Mouse (Mus musculus): ENCODE data around the gene Specc1l.
"Not testable (repeated sequence)": the region's sequence is repeated elsewhere in the genome, so short reads cannot be mapped to it uniquely, and the experiment has no call there.

Gene Specc1l

DNA sequence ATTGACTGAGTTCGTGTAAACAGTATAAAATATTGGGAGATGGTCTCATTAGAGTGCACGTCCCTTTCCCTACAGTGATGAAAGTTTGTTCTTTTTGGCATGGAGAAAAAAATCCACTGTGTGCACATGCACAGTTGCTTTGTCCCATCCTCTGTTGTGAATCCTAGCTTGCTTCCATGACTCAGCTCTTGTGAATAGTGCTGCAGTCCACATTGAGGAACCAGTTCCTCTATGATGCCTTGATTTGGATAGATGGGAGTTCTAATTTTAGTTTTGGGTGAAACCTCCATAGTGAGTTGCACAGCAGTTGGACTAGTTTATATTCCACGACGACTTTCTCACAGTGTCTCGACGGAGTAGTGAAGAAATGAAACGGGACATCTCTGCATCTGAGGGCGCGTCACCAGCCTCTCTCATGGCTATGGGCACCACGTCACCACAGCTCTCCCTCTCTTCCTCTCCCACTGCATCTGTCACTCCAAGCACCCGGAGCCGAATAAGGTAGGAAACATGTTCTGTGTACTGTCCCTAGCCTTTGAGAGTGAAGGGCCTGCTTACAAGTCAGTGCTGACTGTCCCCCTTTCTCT, 64.6 kb downstream of the Specc1l start:
- DNase-seq (ENCODE audit: extremely low read depth, insufficient read length, low spot score), result no peak

DNA sequence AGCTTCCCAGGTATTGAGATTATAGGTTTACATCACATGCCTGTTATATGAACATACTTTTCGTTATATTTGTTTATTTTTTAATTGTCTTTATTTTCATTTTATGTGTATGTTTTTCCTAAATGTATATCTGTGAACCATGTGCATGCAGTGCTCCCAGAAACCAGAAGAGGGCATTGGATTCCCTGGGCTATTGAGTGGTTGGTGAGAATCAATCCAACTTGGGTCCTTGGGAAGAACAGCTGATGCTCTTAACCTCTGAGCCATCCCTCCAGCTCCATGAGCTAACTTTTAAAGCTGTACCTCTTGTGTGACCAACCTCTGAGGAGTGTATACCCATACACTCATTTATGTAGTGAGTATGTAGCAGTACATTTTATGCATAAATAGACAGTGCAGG, 65.6 kb downstream of the Specc1l start:
- DNase-seq (ENCODE audit: extremely low read depth, insufficient read length, low spot score), result no peak

DNA sequence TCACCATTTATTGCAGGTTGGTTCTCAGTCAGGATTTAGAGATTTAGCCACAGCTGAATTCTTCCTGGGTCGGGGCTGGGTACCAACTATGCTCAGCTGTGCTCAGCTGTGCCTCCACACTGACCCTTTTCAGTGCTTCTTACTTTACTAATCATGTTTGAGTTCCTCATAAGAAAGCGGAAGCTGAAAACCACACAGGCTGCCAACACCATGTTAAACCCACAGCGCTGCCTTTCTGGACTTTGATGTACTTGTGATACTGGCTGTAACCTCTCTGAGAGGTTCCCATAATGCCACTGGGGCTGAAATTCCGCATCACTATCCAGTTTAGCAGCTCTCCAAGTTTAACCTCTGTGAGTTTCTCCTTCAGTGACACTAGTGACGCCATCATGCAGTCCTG, 70.8 kb downstream of the Specc1l start:
- no peak for DNase-seq (ENCODE audit: extremely low read depth, insufficient read length, low spot score)

GRCm38 (mm10) chr10:75283821-75284220, 71.9 kb downstream of the Specc1l start:
- DNase-seq (ENCODE audit: extremely low read depth, insufficient read length, low spot score), result no peak

DNA sequence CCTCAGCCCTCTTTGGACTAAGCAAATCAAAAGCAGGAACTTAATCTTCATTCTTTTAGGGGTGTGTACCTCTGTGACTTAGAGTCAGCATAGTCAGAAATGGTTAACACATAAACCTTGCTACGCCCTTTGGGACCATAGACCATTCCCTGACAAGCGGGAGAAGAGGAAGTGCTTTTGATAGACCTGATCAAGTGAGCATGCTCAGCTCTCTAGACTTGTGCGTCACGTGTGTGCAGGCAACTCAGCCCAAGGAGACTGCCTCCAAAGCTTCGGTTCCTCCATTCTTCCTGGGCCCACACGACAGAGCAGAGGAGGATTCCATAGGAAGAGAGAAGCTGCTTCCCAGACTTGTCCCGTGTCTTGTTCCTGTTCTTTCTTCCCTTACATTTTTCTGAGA, 76.7 kb downstream of the Specc1l start:
- DNase-seq (ENCODE audit: extremely low read depth, insufficient read length, low spot score), result no peak

DNA sequence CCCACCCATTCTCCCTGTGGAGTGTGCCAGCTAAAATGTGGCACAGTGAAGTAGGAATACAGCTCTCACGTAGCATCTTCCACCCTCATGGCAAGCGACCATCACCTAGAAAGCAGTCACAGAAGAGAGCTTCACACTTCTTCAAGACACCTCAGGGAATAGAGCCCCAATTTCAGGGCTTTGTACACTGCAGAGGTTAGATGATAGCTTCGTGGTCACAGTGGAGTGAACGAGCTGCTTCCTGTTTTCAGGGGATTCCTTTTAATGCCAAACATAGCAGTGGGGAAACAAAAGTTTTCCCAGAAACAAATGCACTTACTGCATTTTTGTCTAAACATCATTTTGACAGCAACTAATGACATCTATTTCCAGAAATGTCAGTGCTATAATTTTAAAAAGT, 77.5 kb downstream of the Specc1l start:
- no peak for DNase-seq (ENCODE audit: extremely low read depth, insufficient read length, low spot score)

GRCm38 (mm10) chr10:75290650-75291049, 78.8 kb downstream of the Specc1l start:
- no peak for DNase-seq (ENCODE audit: extremely low read depth, insufficient read length, low spot score)

DNA sequence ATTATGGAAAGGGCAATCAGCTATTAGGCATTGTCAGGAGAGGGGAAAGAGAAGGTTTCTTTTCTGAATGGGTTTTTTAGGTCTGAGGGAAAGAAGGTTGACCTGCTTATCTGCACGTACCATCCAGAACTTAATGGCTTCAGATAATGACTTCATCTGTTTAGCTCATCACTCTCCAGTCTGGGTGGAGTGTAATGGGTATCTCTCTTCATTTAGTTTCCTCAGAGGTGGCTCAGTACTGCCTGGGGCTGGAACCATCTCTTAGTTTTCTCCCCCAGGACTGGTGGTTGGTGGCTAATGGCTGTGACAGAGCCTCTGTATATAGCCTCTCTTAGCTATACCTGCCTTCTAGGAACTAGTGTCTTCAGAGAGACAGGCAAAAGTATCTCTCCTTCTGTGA, 79.5 kb downstream of the Specc1l start:
- DNase-seq (ENCODE audit: extremely low read depth, insufficient read length, low spot score), result no peak

DNA sequence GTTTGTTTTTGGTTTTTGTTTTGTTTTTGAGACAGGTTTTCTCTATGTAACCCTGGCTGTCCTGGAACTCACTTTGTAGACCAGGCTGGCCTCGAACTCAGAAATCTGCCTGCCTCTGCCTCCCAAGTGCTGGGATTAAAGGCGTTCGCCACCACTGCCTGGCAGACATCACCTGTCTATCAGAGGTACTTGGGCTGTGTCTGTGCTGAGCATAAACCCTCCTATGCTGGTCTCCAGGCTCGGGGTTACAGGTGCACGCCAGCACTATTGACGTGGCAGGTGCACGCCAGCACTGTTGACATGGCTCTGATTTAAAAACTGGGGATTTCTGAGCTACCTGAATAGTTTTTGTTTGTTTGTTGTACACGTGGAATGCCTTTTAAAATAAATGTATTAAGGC, 80.3 kb downstream of the Specc1l start:
- DNase-seq (ENCODE audit: extremely low read depth, insufficient read length, low spot score), result not testable (repeated sequence)

DNA sequence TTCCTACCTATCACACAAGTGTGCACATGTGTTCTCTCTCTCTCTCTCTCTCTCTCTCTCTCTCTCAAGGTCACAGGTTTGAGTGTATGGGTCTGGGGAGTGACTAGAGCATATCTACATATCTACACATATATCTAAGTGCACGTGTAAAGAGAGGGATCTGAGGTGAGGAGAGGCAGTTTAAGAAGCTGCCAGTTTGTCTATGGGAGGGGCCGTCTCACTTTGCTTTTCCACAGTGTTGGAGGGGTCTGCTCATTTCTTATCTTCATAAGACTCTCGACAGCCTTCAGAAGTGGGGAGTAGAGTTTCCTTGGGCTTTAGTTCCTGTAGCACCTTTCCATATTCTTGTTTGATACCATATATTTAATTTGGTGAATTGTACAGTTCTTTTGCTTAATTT, 81.4 kb downstream of the Specc1l start:
- DNase-seq (ENCODE audit: extremely low read depth, insufficient read length, low spot score), result no peak

DNA sequence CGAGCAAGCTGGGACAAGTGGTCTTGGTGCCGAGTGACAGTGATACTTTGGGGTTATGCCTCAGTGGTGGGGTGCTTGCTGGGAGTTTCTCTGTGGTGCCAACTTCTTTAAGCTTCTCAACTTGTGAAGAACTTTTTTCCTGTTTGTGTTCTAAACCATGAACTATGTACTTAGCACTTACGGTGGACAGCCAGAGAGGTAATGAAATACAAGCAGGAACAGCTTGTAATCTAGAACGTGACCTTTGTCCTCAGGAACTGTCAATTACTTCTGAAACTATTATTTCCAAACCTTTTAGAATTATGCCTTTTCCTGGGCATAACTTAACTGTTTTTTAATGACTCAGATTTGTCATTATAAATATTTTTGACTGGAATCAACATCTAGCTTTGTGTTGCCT, 82.5 kb downstream of the Specc1l start:
- DNase-seq (ENCODE audit: extremely low read depth, insufficient read length, low spot score), result no peak

GRCm38 (mm10) chr10:75294926-75295325, 83.1 kb downstream of the Specc1l start:
- DNase-seq (ENCODE audit: extremely low read depth, insufficient read length, low spot score), result no peak

- DNase-seq (ENCODE audit: extremely low read depth, insufficient read length, low spot score), result no peak
Measured at GRCm38 (mm10) chr10:75298608-75299007, 86.7 kb downstream of the Specc1l start.

DNA sequence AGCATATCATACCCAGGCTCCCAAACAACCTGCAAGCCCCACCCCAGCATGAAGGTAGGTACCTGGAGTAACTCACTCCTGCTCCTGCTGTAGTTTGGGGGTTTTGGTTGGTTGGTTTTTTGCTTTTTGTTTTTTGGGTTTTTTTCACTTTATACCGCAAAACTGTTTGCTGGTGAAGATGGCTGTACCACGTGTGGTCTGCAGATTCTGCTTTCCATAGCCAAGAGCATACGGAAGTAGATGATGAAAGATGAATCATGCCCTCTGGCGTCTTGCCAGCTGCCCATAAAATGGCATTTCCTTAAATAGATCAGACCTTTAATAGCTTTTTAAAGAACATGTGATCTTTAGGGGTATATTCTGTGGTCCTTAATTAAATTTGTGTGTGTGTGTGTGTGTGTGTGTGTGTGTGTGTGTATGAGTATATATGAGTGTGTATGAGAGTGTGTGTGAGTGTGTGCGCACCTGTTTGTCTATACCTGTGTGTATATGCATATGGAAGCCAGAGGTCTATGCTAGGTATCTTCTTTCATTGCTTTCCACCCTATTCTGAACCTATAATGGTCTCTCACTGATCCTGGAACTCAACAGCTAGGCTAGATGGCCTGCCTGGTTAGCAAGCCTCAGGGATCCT, 88.0 kb downstream of the Specc1l start:
- peak; percentile 58 for DNase-seq (ENCODE audit: extremely low read depth, insufficient read length, low spot score)

DNA sequence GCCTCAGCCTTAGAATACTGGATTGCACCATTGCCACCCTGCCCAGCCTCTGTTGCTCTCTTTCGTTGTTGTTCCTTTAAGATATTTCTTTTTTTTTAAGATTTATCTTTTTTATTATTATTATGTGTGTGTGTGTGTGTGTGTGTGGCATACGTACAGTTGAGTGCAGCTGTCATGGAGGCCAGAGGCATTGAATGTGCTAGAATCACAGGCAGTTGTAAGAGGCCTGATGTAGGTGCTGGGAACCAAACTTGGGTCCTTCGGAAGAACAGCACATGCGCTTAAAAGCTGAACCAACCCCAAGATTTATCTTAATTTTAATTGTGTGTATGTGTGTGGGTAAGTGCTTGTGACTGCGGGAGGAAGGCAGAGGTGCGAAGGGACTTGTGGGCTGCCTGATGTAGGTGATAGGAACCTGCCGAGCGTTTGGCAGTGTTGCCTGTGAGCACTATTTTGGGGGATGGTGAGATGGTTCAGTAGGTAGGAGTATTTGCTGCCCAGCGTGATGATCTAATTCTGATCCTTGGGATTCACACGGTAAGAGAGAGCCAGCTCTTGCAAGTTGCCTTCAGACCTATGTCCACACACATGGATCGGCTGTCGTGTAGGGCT, 89.4 kb downstream of the Specc1l start:
- no peak for DNase-seq (ENCODE audit: extremely low read depth, insufficient read length, low spot score)

- no peak for DNase-seq (ENCODE audit: extremely low read depth, insufficient read length, low spot score)
Measured at GRCm38 (mm10) chr10:75301937-75302336, 90.1 kb downstream of the Specc1l start.

GRCm38 (mm10) chr10:75302536-75302935, 90.7 kb downstream of the Specc1l start:
- no peak for DNase-seq (ENCODE audit: extremely low read depth, insufficient read length, low spot score)

DNA sequence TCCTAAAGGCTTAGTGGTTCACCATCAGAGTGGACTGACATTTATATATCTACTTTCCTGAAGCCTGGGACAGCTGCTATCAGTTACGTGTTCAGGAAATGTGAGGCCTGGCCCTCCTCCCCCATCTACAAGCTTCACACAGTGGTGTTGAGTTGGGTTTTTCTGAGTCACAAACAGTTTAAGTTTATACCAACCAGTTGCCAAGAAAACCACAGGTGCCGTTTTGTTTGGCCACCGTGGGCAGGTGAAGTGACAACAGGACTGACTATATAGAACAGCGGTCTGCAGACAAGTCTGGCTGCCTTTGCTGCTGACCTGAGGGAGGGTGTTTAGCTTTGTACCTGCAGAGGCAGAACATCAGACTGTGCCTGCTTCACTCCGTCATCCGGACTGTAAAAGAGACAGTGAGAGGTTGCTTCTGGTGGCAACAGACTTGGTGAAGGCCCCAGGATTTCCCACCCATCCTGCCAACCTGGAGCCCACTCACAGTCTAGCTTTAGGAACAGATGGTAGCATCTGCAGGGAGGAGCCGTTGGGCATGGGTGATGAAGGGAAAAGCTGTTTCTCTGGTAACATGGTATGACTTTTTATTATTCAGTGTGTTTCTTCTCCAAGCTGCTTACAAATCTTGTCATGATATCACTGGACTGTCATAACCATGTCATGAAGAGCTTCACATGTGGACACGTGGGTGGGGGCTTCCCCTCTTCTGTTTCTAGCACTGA, 91.6 kb downstream of the Specc1l start:
- no peak for DNase-seq (ENCODE audit: extremely low read depth, insufficient read length, low spot score)

DNA sequence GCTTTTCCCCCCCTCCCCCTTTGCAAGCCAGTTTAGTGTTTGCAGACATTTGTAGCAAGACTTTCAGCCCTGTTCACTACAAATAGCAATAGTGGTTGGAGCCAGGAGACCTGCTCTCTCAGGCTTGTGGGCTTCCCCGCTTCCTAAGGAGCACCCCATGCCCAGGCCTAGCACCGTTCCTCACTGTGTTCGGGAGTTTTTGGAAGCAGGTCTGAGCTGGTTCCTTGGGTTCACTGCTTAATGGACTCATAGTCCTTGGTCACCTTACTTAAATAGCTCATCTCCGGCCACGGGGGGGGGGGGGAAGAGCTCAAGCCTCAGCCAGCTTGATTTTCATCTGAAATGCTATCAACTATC, 92.2 kb downstream of the Specc1l start:
- DNase-seq (ENCODE audit: extremely low read depth, insufficient read length, low spot score), result no peak

DNA sequence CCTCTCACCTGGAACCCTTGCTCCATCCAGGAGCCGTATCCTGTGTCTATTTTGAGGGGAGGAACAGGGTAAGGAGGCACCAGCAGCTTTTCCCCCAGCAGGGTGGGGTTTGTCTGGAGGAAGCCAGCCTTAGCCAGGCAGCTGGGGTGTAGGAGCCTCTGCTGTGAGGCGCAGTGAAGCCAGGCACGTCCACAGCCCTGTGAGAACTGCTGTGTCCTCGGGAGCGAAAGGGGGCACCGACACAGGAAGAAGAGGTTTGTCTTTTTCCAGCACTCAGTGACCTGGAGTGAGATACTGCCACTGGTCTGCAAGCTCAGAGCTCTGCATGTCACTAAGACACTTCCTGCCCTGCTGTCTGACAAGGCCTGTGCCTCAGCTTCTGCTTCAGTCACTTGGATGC, 92.5 kb downstream of the Specc1l start:
- DNase-seq (ENCODE audit: extremely low read depth, insufficient read length, low spot score), result no peak

DNA sequence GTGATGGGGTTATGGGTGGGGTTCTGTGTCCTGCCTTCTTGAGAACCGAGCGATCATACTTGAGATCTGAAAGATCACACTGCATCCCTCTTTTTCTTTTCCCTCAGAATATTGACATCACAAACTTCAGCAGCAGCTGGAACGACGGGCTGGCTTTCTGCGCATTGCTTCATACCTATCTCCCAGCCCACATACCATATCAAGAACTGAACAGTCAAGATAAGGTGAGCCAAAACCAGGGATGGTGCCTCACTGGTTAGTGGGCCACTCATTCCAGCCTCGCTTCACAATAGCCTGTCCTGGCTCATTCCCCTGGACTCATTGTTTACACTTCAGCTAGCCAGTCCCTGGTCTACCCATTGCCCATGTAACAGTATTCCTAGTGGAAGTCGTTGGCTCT, 95.3 kb downstream of the Specc1l start:
- DNase-seq (ENCODE audit: extremely low read depth, insufficient read length, low spot score), result no peak

DNA sequence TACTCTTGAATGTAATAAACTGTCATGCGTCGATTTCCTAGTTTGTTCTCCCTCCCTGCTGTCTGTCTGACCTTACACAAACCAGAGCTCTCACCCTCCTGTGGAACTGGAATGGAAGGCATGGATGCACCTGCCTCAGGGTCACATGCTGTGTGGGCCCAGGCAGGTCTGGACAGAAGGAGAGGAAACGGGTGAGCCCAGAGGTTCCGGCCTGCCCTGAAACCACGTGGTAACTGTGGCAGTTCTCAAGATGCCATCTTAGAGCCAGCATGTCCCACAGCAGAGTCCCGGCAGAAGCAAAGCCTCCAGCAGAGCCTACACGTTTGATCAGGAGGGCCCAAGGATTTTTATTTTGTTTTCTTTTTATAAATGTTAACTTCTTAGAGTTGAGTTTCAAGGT, 100.5 kb downstream of the Specc1l start:
- DNase-seq (ENCODE audit: extremely low read depth, insufficient read length, low spot score), result no peak
